In the genomic region with DNA sequence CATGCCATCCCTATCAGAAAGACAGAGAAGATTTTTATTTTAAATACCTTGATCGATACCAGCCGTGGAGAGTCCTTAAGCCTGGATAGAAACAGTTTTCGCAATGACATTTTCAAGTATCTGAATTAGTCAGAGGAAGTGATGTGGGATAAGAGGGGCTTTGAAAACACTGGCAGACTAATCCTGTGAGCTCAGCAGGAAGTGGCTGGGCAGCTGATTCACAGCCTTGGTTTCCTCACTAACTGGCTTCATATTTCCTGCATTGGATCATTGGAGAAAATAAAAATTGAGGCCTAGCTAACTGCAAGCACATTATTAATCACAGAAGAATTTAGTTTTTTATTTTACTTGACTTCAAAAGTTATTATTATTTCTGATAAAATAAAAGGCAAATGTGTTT, we compare ENCODE assay signal across 14 mouse cellular contexts.
DNase-seq lines count a peak whose midpoint lies in the region; ATAC-seq lines count a peak whose summit lies in the region.
"Had no signal": no experiment of that assay in that cellular context is flagged by ENCODE, and none has a peak within 500 bp of the region (broad histone marks: within the 10 kb centered on the region; RNA-seq: fewer than 3 reads in every experiment).

No protein-coding gene starts in this region.

- H3K4me1 ChIP-seq in midbrain, embryonic 14.5 days (ENCODE audit: control insufficient read depth, insufficient read depth, low read length) = no peaks in the 10 kb centered on the region
- no peaks in the 10 kb centered on the region for H3K4me1 ChIP-seq in midbrain, embryonic 15.5 days
- no peaks in the 10 kb centered on the region for H3K4me1 ChIP-seq in heart, embryonic 14.5 days (ENCODE audit: control insufficient read depth in 2 of 2, insufficient read depth in 2 of 2, low read length in 2 of 2)
- H3K4me1 ChIP-seq in liver, embryonic 11.5 days (replicated peaks; ENCODE audit: control insufficient read depth, insufficient read depth, low read length) = no peaks in the 10 kb centered on the region
- H3K4me1 ChIP-seq: limb, embryonic 13.5 days; midbrain, embryonic 10.5 days had no signal

- DNase-seq in embryo, embryonic 10.5 days (ENCODE audit: low spot score) = peak; percentile 11
- DNase-seq in embryo, embryonic 10 days (ENCODE audit: low spot score) = no peak
- peak; percentile 18 for DNase-seq in midbrain, embryonic 14.5 days
- DNase-seq in liver, embryonic 11.5 days (ENCODE audit: low spot score) = no peak
- no peak for DNase-seq in thymus, postnatal 4 days
- no peak for DNase-seq in right cerebral cortex, postnatal 10 days (ENCODE audit: low spot score in 2 of 2)
- DNase-seq: cerebellum, adult 11-12 months; liver, postnatal 0 days; right cerebral cortex, postnatal 4 days had no signal

- no peak for ATAC-seq in midbrain, embryonic 14.5 days (ENCODE audit: low FRiP score, low TSS enrichment)
- no peak for ATAC-seq in midbrain, embryonic 15.5 days (replicated peaks)
- ATAC-seq in heart, embryonic 14.5 days (ENCODE audit: insufficient number of reproducible peaks, insufficient read depth, low FRiP score, low read depth) = no peak
- no peak for ATAC-seq in liver, embryonic 11.5 days (replicated peaks; ENCODE audit: low FRiP score)
- ATAC-seq: liver, postnatal 0 days had no signal

- no peaks in the 10 kb centered on the region for H3K27me3 ChIP-seq in midbrain, embryonic 14.5 days (ENCODE audit: control insufficient read depth, insufficient read depth, low read length)
- H3K27me3 ChIP-seq in midbrain, embryonic 15.5 days (replicated peaks) = no peaks in the 10 kb centered on the region
- H3K27me3 ChIP-seq in heart, embryonic 14.5 days (ENCODE audit: control insufficient read depth, insufficient read depth, low read length) = no peaks in the 10 kb centered on the region
- H3K27me3 ChIP-seq in liver, embryonic 11.5 days (replicated peaks; ENCODE audit: control insufficient read depth, insufficient read depth, low read length) = no peaks in the 10 kb centered on the region
- H3K27me3 ChIP-seq: limb, embryonic 13.5 days had no signal

- WGBS in midbrain, embryonic 14.5 days = 72% methylated on average over 3 of the region's 3 CpGs
- 51% methylated on average over 3 of the region's 3 CpGs for WGBS in midbrain, embryonic 15.5 days
- 25% methylated on average over 3 of the region's 3 CpGs for WGBS in heart, embryonic 14.5 days
- WGBS in liver, embryonic 11.5 days = 38% methylated on average over 3 of the region's 3 CpGs

- H3K4me2 ChIP-seq in midbrain, embryonic 14.5 days (ENCODE audit: low read length) = no peak overlapping the region
- H3K4me2 ChIP-seq in midbrain, embryonic 15.5 days = no peak overlapping the region
- peak overlapping the region; percentile 24 for H3K4me2 ChIP-seq in heart, embryonic 14.5 days (ENCODE audit: low read length)
- H3K4me2 ChIP-seq in liver, embryonic 11.5 days = no peak overlapping the region
- H3K4me2 ChIP-seq: limb, embryonic 13.5 days had no signal

- no peak overlapping the region for H3K9ac ChIP-seq in midbrain, embryonic 14.5 days (replicated peaks; ENCODE audit: low read length)
- no peak overlapping the region for H3K9ac ChIP-seq in midbrain, embryonic 15.5 days
- H3K9ac ChIP-seq in heart, embryonic 14.5 days (ENCODE audit: low read length) = no peak overlapping the region
- H3K9ac ChIP-seq in liver, embryonic 11.5 days (ENCODE audit: low read depth, low read length) = no peak overlapping the region
- H3K9ac ChIP-seq: limb, embryonic 13.5 days; liver, postnatal 0 days had no signal

- no peaks in the 10 kb centered on the region for H3K9me3 ChIP-seq in midbrain, embryonic 14.5 days (ENCODE audit: control insufficient read depth, low read length)
- H3K9me3 ChIP-seq in midbrain, embryonic 15.5 days = no peaks in the 10 kb centered on the region
- no peaks in the 10 kb centered on the region for H3K9me3 ChIP-seq in heart, embryonic 14.5 days (ENCODE audit: control insufficient read depth, low read length)
- no peaks in the 10 kb centered on the region for H3K9me3 ChIP-seq in liver, embryonic 11.5 days (ENCODE audit: control insufficient read depth, low read length)
- H3K9me3 ChIP-seq: limb, embryonic 13.5 days; midbrain, embryonic 10.5 days had no signal

- H3K36me3 ChIP-seq in midbrain, embryonic 14.5 days (ENCODE audit: control insufficient read depth, insufficient read depth, low read length) = no peaks in the 10 kb centered on the region
- H3K36me3 ChIP-seq in midbrain, embryonic 15.5 days (replicated peaks) = no peaks in the 10 kb centered on the region
- H3K36me3 ChIP-seq in heart, embryonic 14.5 days (ENCODE audit: control insufficient read depth, insufficient read depth, low read length) = no peaks in the 10 kb centered on the region
- no peaks in the 10 kb centered on the region for H3K36me3 ChIP-seq in liver, embryonic 11.5 days (ENCODE audit: control insufficient read depth, insufficient read depth, low read length)
- H3K36me3 ChIP-seq: limb, embryonic 13.5 days; midbrain, embryonic 10.5 days had no signal

- H3K27ac ChIP-seq in midbrain, embryonic 14.5 days (replicated peaks; ENCODE audit: low read depth, low read length) = no peak overlapping the region
- H3K27ac ChIP-seq in midbrain, embryonic 15.5 days = no peak overlapping the region
- H3K27ac ChIP-seq in heart, embryonic 14.5 days (replicated peaks in 1 of 2; ENCODE audit: control insufficient read depth in 1 of 2, insufficient read depth in 1 of 2, low read depth in 2 of 2, low read length in 2 of 2) = no peak overlapping the region
- no peak overlapping the region for H3K27ac ChIP-seq in liver, embryonic 11.5 days (ENCODE audit: low read depth, low read length)
- H3K27ac ChIP-seq: heart, adult 2 months; limb, embryonic 13.5 days; midbrain, embryonic 10.5 days had no signal

- no peak overlapping the region for H3K4me3 ChIP-seq in midbrain, embryonic 14.5 days (replicated peaks; ENCODE audit: low read depth, low read length)
- no peak overlapping the region for H3K4me3 ChIP-seq in midbrain, embryonic 15.5 days
- H3K4me3 ChIP-seq in heart, embryonic 14.5 days (ENCODE audit: control insufficient read depth in 1 of 2, insufficient read depth in 1 of 2, low read depth in 1 of 2, low read length in 2 of 2) = no peak overlapping the region
- no peak overlapping the region for H3K4me3 ChIP-seq in liver, embryonic 11.5 days (ENCODE audit: low read depth, low read length)
- H3K4me3 ChIP-seq: heart, adult 2 months; limb, embryonic 13.5 days; midbrain, embryonic 10.5 days had no signal

Comparison
In these comparisons a context has a peak if more than half of its experiments do, and no peak if none do; other contexts are left out.
1. DNase-seq: peak in embryo, embryonic 10.5 days (single experiment) and midbrain, embryonic 14.5 days (single experiment); none in embryo, embryonic 10 days (single experiment), liver, embryonic 11.5 days (single experiment), thymus, postnatal 4 days (single experiment) and right cerebral cortex, postnatal 10 days (0 of 2).